Mouse (Mus musculus): ENCODE measurements around the gene Insm2. TPM values are rescaled to one million over a fixed set of nuclear protein-coding genes. Genes with fewer than 3 reads are reported as not detected.
"Not testable (repeated sequence)": the region's sequence is repeated elsewhere in the genome, so short reads cannot be mapped to it uniquely, and the experiment has no call there.

Insm2 gene
- polyA plus RNA-seq (2014; fragmentation: Nextera tagmentation; extraction: Ambion mirVana), result 0.07 TPM in 1 of 2 replicates, not detected in the other

DNA sequence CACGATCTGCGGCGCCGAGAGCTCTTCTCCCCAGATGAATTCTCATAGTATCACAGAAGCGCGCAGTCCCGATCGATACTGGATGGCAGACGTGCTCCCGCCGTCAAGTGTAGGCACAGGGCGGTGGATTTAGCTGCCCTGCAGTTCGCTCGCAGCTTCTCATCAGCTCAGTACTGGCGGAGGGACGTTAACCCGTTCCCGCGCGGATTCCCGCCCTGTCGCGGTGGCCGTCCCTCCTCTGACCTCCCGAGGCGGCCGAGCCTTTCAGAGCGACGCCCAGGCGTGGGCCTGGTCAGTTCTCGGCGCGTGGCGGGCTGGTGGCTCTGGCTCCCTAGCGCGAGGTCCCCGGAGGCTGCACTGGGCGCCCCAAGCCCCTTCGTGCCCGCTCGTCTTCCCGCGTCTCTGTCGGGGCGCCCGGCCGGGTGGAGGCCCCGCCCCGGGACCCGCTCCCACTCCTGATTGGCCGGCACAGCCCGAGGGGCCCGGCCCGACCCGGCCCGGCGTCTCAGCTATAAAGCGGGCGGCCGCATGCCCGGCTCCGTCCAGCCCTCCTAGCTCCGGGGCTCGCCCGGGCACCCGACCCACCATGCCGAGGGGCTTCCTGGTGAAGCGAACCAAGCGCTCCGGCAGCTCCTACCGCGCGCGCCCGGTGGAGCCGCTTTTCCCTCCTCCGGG is at the start of gene Insm2:
Insm2 (plus strand) TSS at position 541 of the 675 bp plus-strand sequence.
- no peaks in the 10 kb centered on the region for H3K9me3 ChIP-seq (replicated peaks; ENCODE audit: control insufficient read depth, low read length)
- peak within 1 kb of the TSS; percentile 55 for H3K4me3 ChIP-seq (ENCODE audit: low read depth, low read length)
- under 1% methylated on average over 75 of the region's 77 CpGs for WGBS (ENCODE audit: insufficient replicate concordance)
- no peak for ATAC-seq (replicated peaks; ENCODE audit: insufficient number of reproducible peaks, low FRiP score, low TSS enrichment)
- H3K4me1 ChIP-seq (ENCODE audit: control insufficient read depth, insufficient read depth, low read length), result peaks cover 12% of the 10 kb centered on the region
- H3K4me2 ChIP-seq, result peak within 1 kb of the TSS; percentile 91
- H3K36me3 ChIP-seq (ENCODE audit: control insufficient read depth, insufficient read depth, low read length), result no peaks in the 10 kb centered on the region
- peaks cover 51% of the 10 kb centered on the region for H3K27me3 ChIP-seq (ENCODE audit: control insufficient read depth, insufficient read depth, low read length)
- H3K9ac ChIP-seq (ENCODE audit: low read depth, low read length), result no peak within 1 kb of the TSS
- no peak within 1 kb of the TSS for H3K27ac ChIP-seq (ENCODE audit: low read depth, low read length)

DNA sequence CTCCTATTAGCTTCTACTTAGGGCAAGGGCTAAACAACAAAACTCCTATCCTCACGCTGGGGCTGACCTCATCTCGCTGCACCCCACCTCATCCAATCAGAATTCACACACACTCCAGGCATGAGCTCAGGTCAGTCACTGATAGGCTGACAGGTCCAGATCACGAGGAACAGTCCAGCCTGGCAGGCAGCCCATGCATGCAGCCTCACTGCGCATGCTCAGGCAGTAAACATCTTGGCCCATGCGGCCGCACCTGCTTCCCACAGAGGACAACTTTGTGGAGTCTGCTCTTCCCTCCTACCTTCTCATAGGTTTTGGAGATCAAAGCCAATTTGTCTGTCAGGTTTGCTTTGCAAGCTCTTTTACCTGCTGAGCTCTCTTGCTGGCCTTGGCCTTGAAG is 44.3 kb upstream of the Insm2 start:
- H3K4me3 ChIP-seq (ENCODE audit: low read depth, low read length); ATAC-seq (replicated peaks; ENCODE audit: insufficient number of reproducible peaks, low FRiP score, low TSS enrichment); H3K36me3 ChIP-seq (ENCODE audit: control insufficient read depth, insufficient read depth, low read length); H3K27ac ChIP-seq (ENCODE audit: low read depth, low read length); H3K9ac ChIP-seq (ENCODE audit: low read depth, low read length); H3K4me2 ChIP-seq; H3K27me3 ChIP-seq (ENCODE audit: control insufficient read depth, insufficient read depth, low read length); H3K4me1 ChIP-seq (ENCODE audit: control insufficient read depth, insufficient read depth, low read length); H3K9me3 ChIP-seq (replicated peaks; ENCODE audit: control insufficient read depth, low read length): not testable (repeated sequence)
- 75% methylated on average over 6 of the region's 6 CpGs for WGBS (ENCODE audit: insufficient replicate concordance)

DNA sequence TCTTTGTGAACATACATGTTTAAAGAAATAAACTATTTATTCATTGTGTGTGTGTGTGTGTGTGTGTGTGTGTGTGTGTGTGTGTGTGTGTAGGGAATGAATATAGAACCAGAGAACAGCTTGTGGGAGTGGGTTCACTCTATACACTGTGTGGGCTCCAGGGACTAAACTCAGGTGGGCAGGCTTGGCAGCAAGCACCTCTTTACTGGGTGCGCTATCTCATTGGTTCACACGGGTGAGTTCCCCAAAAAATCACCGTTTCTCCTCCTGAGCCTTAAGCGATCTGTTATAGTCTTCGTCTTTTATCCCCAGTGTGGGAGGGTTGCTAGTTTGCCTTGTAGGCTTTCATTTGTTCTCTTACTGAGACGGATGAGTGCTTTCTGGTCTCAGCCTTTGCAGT is 41.4 kb upstream of the Insm2 start:
- no peak overlapping the region for H3K4me3 ChIP-seq (ENCODE audit: low read depth, low read length)
- no peak overlapping the region for H3K4me2 ChIP-seq
- no peaks in the 10 kb centered on the region for H3K27me3 ChIP-seq (ENCODE audit: control insufficient read depth, insufficient read depth, low read length)
- H3K36me3 ChIP-seq (ENCODE audit: control insufficient read depth, insufficient read depth, low read length), result no peaks in the 10 kb centered on the region
- no peaks in the 10 kb centered on the region; the same call in 1 of the 2 replicates for H3K4me1 ChIP-seq (ENCODE audit: control insufficient read depth, insufficient read depth, low read length)
- ATAC-seq (replicated peaks; ENCODE audit: insufficient number of reproducible peaks, low FRiP score, low TSS enrichment), result no peak
- H3K9me3 ChIP-seq (replicated peaks; ENCODE audit: control insufficient read depth, low read length), result no peaks in the 10 kb centered on the region
- H3K9ac ChIP-seq (ENCODE audit: low read depth, low read length), result no peak overlapping the region
- WGBS (ENCODE audit: insufficient replicate concordance), result 82% methylated on average over 6 of the region's 6 CpGs
- no peak overlapping the region for H3K27ac ChIP-seq (ENCODE audit: low read depth, low read length)

DNA sequence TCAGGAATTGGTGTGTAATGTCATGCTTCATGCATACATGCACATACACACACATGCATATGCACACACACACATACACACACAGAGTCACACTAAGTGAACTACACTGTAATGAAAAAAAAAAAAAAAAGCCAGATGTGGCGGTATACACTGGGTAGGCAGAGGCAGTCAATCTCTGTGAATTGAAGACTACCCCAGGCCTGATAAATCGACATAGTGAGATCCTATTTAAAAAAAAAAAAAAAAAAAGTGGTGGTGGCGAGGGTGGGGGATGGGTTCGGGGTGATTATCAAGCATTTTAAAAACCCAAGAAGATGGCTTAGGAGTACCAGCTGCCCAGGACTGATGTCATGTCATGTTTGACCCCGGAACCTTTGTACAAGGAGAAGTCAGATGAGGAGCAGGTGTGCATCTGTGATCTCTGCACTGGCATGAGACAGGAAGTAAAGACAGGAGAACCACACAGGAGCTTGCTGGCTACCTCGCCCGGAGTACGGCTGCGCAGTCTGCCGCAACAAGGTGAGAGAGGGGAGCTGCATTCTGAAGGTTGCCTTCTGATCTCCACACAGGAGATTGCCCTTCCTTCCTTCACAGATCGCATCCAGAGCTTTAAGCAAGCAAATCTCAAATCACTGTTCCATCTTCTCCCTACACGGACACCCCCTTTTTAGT is 39.9 kb upstream of the Insm2 start:
- no peaks in the 10 kb centered on the region for H3K27me3 ChIP-seq (ENCODE audit: control insufficient read depth, insufficient read depth, low read length)

DNA sequence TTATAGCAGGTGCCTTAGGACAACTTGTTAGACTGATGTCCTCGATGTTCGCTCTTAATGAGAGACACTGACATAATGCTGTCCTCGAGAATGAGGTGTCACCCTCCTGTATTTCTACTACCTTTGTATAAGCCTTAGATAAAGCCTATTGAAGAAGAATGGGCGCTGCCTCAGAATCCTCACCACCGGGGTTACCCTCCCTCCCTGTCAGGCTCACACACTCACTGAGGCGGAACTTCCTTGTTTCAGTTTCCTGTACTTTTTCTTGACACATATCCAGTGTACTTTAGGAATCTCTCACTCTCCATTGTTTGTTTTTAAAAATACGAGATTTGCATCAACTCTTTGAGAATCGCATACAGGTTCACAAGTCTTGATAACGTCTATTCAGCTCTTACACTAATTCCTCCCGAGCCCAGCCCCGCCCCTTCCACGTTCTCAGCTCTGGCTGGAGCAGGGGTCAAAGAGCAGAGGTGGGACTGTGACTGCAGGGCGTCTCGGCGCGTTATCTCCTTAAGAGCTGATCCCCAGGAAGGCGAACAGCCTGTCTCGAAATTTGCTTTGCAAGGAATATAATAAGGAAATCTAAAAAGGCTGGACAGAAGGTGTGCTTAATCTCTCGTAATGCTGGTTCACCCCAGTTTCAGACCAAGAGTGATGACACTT is 39.1 kb upstream of the Insm2 start:
- Histone ChIP-seq H3K36me3 (ENCODE audit: control insufficient read depth, insufficient read depth, low read length) (no peaks in the 10 kb centered on the region), H3K27ac (ENCODE audit: low read depth, low read length) (no peak overlapping the region), H3K4me1 (ENCODE audit: control insufficient read depth, insufficient read depth, low read length) (no peaks in the 10 kb centered on the region; the same call in 1 of the 2 replicates), H3K27me3 (ENCODE audit: control insufficient read depth, insufficient read depth, low read length) (no peaks in the 10 kb centered on the region), H3K9me3 (replicated peaks; ENCODE audit: control insufficient read depth, low read length) (no peaks in the 10 kb centered on the region), H3K4me2 (peak overlapping the region; percentile 75), H3K4me3 (ENCODE audit: low read depth, low read length) (peak overlapping the region; percentile 48), H3K9ac (ENCODE audit: low read depth, low read length) (peak overlapping the region; percentile 58)
- no peak for ATAC-seq (replicated peaks; ENCODE audit: insufficient number of reproducible peaks, low FRiP score, low TSS enrichment)
- 15% methylated on average over 19 of the region's 19 CpGs for WGBS (ENCODE audit: insufficient replicate concordance)

More for the DNA sequence above, 39.9 kb upstream of the Insm2 start:
- no peak overlapping the region for H3K27ac ChIP-seq (ENCODE audit: low read depth, low read length)
- no peak for ATAC-seq (replicated peaks; ENCODE audit: insufficient number of reproducible peaks, low FRiP score, low TSS enrichment)
- no peak overlapping the region for H3K4me3 ChIP-seq (ENCODE audit: low read depth, low read length)
- H3K4me2 ChIP-seq, result no peak overlapping the region
- H3K36me3 ChIP-seq (ENCODE audit: control insufficient read depth, insufficient read depth, low read length), result no peaks in the 10 kb centered on the region
- no peak overlapping the region for H3K9ac ChIP-seq (ENCODE audit: low read depth, low read length)
- 84% methylated on average over 12 of the region's 12 CpGs for WGBS (ENCODE audit: insufficient replicate concordance)
- no peaks in the 10 kb centered on the region for H3K9me3 ChIP-seq (replicated peaks; ENCODE audit: control insufficient read depth, low read length)
- no peaks in the 10 kb centered on the region; the same call in 1 of the 2 replicates for H3K4me1 ChIP-seq (ENCODE audit: control insufficient read depth, insufficient read depth, low read length)

DNA sequence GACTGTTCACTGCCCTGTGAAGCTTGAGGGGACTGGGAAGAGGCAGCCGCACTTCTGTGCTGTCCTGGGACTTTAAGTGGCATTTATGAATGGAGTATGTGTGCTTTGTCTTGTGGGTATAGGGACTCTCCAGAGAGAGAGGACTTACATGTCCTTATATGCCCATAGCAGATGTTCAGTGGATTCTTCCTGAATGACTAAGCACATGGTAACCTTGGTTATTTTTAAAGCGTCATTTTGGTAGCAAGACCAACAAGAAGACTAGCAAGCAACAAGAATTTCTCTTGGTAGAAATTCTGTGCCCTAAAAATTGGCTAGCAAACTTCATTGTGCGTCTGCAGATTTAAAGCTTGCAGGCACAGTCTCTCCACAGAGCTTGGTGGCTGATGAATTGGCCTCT is 35.5 kb upstream of the Insm2 start:
- Histone ChIP-seq H3K27me3 (ENCODE audit: control insufficient read depth, insufficient read depth, low read length) (no peaks in the 10 kb centered on the region), H3K9ac (ENCODE audit: low read depth, low read length) (no peak overlapping the region), H3K36me3 (ENCODE audit: control insufficient read depth, insufficient read depth, low read length) (no peaks in the 10 kb centered on the region), H3K4me1 (ENCODE audit: control insufficient read depth, insufficient read depth, low read length) (no peaks in the 10 kb centered on the region; the same call in 1 of the 2 replicates), H3K4me2 (no peak overlapping the region), H3K9me3 (replicated peaks; ENCODE audit: control insufficient read depth, low read length) (no peaks in the 10 kb centered on the region), H3K27ac (ENCODE audit: low read depth, low read length) (no peak overlapping the region), H3K4me3 (ENCODE audit: low read depth, low read length) (no peak overlapping the region)
- WGBS (ENCODE audit: insufficient replicate concordance), result 86% methylated on average over 3 of the region's 3 CpGs
- ATAC-seq (replicated peaks; ENCODE audit: insufficient number of reproducible peaks, low FRiP score, low TSS enrichment), result no peak

DNA sequence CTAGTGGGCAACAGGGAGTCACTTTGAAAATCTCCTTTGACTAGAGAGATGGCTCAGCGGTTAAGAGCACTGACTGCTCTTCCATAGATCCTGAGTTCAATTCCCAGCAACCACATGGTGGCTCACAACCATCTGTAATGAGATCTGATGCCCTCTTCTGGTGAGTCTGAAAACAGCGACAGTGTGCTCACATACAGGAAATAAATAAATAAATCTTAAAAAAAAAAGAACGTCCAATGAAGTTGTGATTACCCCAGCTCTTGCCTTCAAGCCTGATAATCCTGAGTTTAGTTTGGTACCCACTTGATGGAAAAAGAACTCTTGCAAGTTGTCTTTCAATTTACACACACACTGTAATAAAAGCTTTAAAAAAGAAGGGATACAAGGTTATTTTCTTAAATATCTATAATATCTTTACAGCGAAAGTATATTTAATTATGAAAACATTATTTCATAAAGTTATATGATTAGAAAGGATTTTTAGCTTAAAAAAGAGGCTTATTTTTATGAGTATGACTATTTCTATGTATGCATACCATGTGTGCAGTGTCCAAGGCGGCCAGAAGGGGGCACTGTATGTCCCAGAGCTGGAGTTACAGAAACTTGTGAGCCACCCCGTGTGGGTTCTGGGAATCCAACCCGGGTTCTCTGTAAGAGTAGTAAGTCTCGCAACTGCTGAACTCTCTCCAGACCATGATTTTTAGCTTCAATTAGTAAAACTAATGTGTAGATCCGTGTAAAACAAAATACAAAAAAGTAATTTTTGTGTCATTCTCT is 34.9 kb upstream of the Insm2 start:
- Histone ChIP-seq H3K4me3 (ENCODE audit: low read depth, low read length) (no peak overlapping the region), H3K27me3 (ENCODE audit: control insufficient read depth, insufficient read depth, low read length) (no peaks in the 10 kb centered on the region), H3K4me1 (ENCODE audit: control insufficient read depth, insufficient read depth, low read length) (no peaks in the 10 kb centered on the region; the same call in 1 of the 2 replicates), H3K9ac (ENCODE audit: low read depth, low read length) (no peak overlapping the region), H3K4me2 (no peak overlapping the region), H3K27ac (ENCODE audit: low read depth, low read length) (no peak overlapping the region), H3K36me3 (ENCODE audit: control insufficient read depth, insufficient read depth, low read length) (no peaks in the 10 kb centered on the region), H3K9me3 (replicated peaks; ENCODE audit: control insufficient read depth, low read length) (no peaks in the 10 kb centered on the region)
- WGBS (ENCODE audit: insufficient replicate concordance), result 76% methylated on average over 9 of the region's 9 CpGs
- ATAC-seq (replicated peaks; ENCODE audit: insufficient number of reproducible peaks, low FRiP score, low TSS enrichment), result no peak

DNA sequence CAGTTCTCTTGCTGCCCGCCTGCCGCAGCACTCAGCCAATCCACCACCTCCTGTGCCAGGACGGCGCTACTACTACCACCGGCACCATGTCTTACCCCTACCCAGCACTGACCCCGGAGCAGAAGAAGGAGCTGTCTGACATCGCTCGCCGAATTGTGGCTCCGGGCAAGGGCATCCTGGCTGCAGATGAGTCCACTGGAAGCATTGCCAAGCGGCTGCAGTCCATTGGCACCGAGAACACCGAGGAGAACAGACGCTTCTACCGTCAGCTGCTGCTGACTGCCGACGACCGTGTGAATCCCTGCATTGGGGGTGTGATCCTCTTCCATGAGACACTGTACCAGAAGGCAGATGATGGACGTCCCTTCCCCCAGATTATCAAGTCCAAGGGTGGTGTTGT is 34.0 kb upstream of the Insm2 start, which contains the start of gene Aldoart2:
Aldoart2 (plus strand) TSS at position 34 of the 400 bp plus-strand sequence.
- Histone ChIP-seq H3K36me3 (ENCODE audit: control insufficient read depth, insufficient read depth, low read length) (no peaks in the 10 kb centered on the region), H3K27me3 (ENCODE audit: control insufficient read depth, insufficient read depth, low read length) (no peaks in the 10 kb centered on the region), H3K9me3 (replicated peaks; ENCODE audit: control insufficient read depth, low read length) (no peaks in the 10 kb centered on the region), H3K4me3 (ENCODE audit: low read depth, low read length) (no peak within 1 kb of the TSS), H3K4me1 (ENCODE audit: control insufficient read depth, insufficient read depth, low read length) (no peaks in the 10 kb centered on the region; the same call in 1 of the 2 replicates), H3K27ac (ENCODE audit: low read depth, low read length) (no peak within 1 kb of the TSS), H3K9ac (ENCODE audit: low read depth, low read length) (no peak within 1 kb of the TSS), H3K4me2 (no peak within 1 kb of the TSS)
- WGBS (ENCODE audit: insufficient replicate concordance), result 87% methylated on average over 19 of the region's 19 CpGs
- ATAC-seq (replicated peaks; ENCODE audit: insufficient number of reproducible peaks, low FRiP score, low TSS enrichment), result no peak

Data from heart, embryonic 11.5 days (tissue).